Mouse (Mus musculus): Measurements from ENCODE around the gene Ndc1. TPM values are rescaled to one million over a fixed set of nuclear protein-coding genes. Genes with fewer than 3 reads are reported as not detected.
A peak's percentile ranks its signal among the peaks of the same experiment; 100 is the strongest.

The Ndc1 gene
- 17.6 and 19.9 TPM in 2 replicates for polyA plus RNA-seq (2015; fragmentation: Nextera tagmentation; extraction: Ambion mirVana)

DNA sequence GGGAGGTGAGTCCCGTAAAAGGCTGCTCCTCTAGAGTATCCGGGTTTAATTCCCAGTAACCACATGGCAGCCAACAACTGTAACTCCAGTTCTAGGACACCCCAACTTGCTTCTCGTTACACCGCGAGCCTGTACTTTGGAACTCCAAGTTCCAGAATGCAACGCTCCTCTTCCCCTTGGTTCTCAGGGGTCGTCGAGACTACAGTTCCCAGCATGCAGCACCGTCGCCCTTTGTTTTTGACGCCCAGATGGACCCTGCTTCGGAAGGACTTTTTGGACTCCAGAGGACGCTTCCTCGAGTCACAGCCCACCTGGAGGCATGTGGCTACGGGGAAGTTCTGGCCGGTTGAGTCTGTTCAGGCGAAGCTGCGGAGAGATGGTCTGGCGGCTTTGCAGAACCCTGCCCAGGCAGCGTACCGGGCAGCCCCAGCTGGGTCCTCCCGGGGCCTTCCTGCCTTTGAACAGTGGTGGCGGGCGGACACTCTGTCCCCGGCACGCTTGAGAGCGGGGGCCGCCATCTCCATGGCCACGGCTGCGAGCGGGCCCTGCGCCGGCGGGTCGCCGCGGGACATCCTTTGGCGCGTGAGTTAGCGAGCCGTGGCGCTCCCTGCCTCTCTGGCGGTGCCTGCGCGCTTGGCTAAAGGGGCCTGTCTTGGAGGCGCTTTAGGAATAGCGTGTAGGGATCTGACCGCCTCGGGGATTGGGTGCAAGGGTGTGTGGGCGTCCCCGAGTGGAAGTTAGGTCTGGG lies at the start of gene Ndc1:
Gene Ndc1 (plus strand): TSS at position 218 of the 748 bp plus-strand sequence.
- peak within 1 kb of the TSS; percentile 95 for H3K27ac ChIP-seq (replicated peaks)
- under 1% methylated on average over 48 of the region's 51 CpGs for WGBS
- H3K9me3 ChIP-seq = no peaks in the 10 kb centered on the region
- H3K4me1 ChIP-seq (replicated peaks) = peaks cover 13% of the 10 kb centered on the region
- peak within 1 kb of the TSS; percentile 87 for H3K9ac ChIP-seq
- H3K4me3 ChIP-seq = peak within 1 kb of the TSS; percentile 86
- peak; percentile 99 for ATAC-seq (ENCODE audit: low FRiP score, low read depth)
- H3K36me3 ChIP-seq = no peaks in the 10 kb centered on the region
- no peaks in the 10 kb centered on the region for H3K27me3 ChIP-seq
- peak within 1 kb of the TSS; percentile 73 for H3K4me2 ChIP-seq

DNA sequence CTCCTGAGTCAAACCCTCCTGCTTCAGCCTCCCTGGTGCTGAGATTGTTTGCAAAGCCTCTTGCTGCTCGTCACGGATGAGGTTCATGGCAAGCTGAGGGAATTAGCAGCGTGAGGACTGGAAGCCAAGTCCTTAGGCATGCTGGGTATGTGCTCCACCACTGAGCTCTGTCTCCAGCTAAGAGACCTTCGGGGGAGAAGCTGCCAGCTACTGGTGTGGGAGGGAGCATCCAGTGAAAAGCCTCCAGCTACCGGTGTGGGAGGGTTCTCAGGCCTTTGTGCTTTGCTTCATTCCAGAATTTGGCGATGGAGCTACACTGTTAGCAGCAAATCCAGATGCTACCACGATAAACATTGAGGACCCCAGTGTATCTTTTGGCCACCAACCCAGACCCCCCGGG lies 48.9 kb upstream of the Ndc1 start:
- Histone ChIP-seq H3K9me3 (no peaks in the 10 kb centered on the region), H3K36me3 (peaks cover 41% of the 10 kb centered on the region), H3K9ac (no peak overlapping the region), H3K27ac (replicated peaks) (no peak overlapping the region), H3K4me2 (no peak overlapping the region), H3K4me1 (replicated peaks) (peaks cover 10% of the 10 kb centered on the region), H3K27me3 (no peaks in the 10 kb centered on the region), H3K4me3 (no peak overlapping the region)
- 76% methylated on average over 8 of the region's 8 CpGs for WGBS
- ATAC-seq (ENCODE audit: low FRiP score, low read depth) = no peak

DNA sequence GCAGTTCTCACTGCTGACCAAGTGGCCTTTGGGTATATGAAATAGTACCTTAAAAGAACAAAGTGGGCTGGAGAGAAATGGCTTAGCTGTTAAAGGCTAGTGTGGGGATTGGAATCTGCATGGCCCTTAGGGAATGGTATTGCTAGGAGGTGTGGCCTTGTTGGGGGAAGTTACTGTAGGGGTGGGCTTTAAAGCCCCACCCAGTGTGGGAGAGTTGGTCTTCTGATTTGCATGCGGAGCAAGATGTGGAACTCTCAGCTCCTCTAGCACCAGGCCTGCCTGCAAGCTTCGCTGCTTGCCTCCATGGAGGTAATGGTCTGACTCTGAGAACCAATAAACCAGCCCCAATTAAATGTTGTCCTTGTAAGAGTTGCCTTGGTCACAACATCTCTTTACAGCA lies 46.5 kb upstream of the Ndc1 start:
- Histone ChIP-seq H3K9ac (no peak overlapping the region), H3K4me2 (no peak overlapping the region), H3K27ac (replicated peaks) (no peak overlapping the region), H3K4me1 (replicated peaks) (no peaks in the 10 kb centered on the region), H3K9me3 (no peaks in the 10 kb centered on the region), H3K27me3 (no peaks in the 10 kb centered on the region), H3K36me3 (peaks cover 48% of the 10 kb centered on the region), H3K4me3 (no peak overlapping the region)
- ATAC-seq (ENCODE audit: low FRiP score, low read depth) = no peak
- WGBS = 71% methylated on average over 2 of the region's 2 CpGs

DNA sequence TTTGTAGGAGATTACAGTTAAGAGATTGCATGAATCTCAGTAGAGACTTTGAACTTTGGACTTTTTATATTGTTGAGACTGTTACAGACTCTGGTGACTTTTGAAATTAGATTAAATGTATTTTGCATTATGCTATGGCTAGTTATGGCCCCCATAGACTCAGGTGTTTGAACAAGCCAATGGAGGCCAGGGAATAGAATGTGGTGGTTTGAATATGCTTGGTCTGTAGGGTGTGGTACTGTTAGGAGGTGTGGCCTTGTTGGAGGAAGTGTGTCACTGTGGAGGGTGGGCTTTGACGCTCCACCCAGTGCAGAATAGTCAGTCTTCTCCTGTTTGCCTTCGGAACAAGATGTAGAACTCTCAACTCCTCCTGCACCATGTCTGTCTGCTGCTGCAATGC lies 44.5 kb upstream of the Ndc1 start:
- ATAC-seq (ENCODE audit: low FRiP score, low read depth) = no peak
- no peaks in the 10 kb centered on the region for H3K9me3 ChIP-seq
- no peak overlapping the region for H3K4me2 ChIP-seq
- no peak overlapping the region for H3K9ac ChIP-seq
- H3K36me3 ChIP-seq = peaks cover 54% of the 10 kb centered on the region
- no peak overlapping the region for H3K4me3 ChIP-seq
- no peak overlapping the region for H3K27ac ChIP-seq (replicated peaks)
- 96% methylated on average over 2 of the region's 2 CpGs for WGBS
- H3K27me3 ChIP-seq = no peaks in the 10 kb centered on the region
- no peaks in the 10 kb centered on the region for H3K4me1 ChIP-seq (replicated peaks)

DNA sequence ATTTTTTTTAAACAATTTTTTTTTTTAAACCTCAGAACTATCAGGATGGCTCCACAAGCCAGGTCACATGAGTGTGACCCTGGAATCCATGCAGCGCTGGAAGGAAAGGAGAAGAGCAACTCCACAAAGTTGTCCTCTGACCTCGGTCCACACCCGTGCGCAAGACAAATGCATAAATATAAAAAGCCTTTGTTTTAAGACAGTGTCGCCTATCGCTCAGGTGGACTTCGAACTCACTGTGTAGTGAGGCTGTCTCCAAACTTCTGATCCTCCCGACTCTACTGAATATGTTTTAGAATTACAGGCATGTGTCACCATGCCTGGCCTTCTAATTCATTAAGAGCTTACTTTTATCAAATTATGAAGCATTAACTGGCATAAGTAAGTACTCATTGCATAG lies 39.1 kb upstream of the Ndc1 start:
- Histone ChIP-seq H3K4me2 (no peak overlapping the region), H3K4me1 (replicated peaks) (no peaks in the 10 kb centered on the region), H3K4me3 (no peak overlapping the region), H3K27me3 (no peaks in the 10 kb centered on the region), H3K36me3 (peaks cover 24% of the 10 kb centered on the region), H3K9ac (no peak overlapping the region), H3K9me3 (no peaks in the 10 kb centered on the region), H3K27ac (replicated peaks) (no peak overlapping the region)
- no peak for ATAC-seq (ENCODE audit: low FRiP score, low read depth)
- 95% methylated on average over 8 of the region's 8 CpGs for WGBS

DNA sequence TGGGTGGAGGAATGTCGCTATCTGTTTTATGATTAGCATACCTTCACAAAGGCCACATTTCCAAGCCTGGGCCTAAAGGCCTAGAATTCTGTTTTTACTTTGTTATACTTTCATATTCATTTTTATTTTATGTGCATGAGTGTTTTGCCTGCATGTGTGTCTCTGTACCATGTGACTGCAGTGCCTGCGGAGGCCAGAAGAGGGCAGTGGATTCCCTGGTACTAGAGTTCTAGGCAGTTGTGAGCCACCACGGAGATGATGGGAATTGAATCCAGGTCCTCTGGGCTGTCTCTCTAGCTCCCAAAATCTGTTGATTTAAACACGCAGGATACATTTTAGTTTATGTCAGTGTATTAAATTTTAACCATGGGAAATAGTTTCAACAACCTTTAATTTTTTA lies 34.1 kb upstream of the Ndc1 start:
- no peak overlapping the region for H3K4me2 ChIP-seq
- no peaks in the 10 kb centered on the region for H3K27me3 ChIP-seq
- WGBS = 91% methylated on average over 4 of the region's 4 CpGs
- H3K9ac ChIP-seq = no peak overlapping the region
- no peak overlapping the region for H3K27ac ChIP-seq (replicated peaks)
- no peaks in the 10 kb centered on the region for H3K4me1 ChIP-seq (replicated peaks)
- no peak for ATAC-seq (ENCODE audit: low FRiP score, low read depth)
- H3K9me3 ChIP-seq = no peaks in the 10 kb centered on the region
- H3K4me3 ChIP-seq = no peak overlapping the region
- H3K36me3 ChIP-seq = peaks cover 13% of the 10 kb centered on the region; the same call in 1 of the 2 replicates

DNA sequence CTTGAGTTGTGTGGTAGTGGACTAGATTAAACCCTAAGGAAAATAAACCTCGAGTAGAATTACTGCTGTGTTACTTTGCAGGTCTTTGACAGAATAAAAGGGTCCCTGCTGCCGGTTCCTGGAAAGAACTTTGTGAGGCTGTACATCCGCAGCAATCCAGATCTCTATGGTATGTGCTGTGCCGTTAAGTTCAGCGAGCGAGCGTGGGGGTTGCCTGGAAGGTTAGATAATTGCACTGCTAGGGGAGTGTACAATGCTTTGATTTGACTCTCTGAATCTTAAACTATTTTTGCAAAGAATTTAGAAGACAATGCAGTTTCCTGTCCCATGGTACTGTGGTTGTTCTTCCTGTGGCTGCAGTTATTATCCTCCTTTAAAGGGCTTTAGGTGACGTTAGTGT lies 31.2 kb upstream of the Ndc1 start:
- H3K27ac ChIP-seq (replicated peaks) = no peak overlapping the region
- no peaks in the 10 kb centered on the region for H3K4me1 ChIP-seq (replicated peaks)
- H3K9ac ChIP-seq = no peak overlapping the region
- H3K4me3 ChIP-seq = no peak overlapping the region
- H3K36me3 ChIP-seq = peaks cover 5% of the 10 kb centered on the region; the same call in 1 of the 2 replicates
- no peak for ATAC-seq (ENCODE audit: low FRiP score, low read depth)
- H3K27me3 ChIP-seq = no peaks in the 10 kb centered on the region
- WGBS = 88% methylated on average over 8 of the region's 8 CpGs
- no peak overlapping the region for H3K4me2 ChIP-seq
- H3K9me3 ChIP-seq = no peaks in the 10 kb centered on the region

DNA sequence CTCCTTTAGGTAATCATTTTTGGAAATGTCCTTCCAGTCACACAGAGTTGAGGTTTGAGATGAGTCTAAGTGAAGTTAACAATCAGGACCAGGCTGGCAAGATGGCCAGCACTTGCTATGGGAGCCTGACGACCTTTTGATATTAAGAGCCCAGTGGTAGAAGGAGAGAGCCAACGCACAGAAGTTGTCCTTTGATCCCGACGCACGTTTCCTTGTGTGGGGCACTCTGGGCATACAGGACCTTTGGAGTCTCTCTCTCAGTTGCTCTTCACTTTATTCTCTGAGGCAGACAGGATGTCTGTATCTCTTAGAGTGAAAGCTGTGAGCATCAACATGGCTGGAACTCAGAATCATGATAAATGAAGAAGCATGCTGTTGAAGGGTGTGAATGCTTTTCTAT lies 30.1 kb upstream of the Ndc1 start:
- no peak overlapping the region for H3K27ac ChIP-seq (replicated peaks)

DNA sequence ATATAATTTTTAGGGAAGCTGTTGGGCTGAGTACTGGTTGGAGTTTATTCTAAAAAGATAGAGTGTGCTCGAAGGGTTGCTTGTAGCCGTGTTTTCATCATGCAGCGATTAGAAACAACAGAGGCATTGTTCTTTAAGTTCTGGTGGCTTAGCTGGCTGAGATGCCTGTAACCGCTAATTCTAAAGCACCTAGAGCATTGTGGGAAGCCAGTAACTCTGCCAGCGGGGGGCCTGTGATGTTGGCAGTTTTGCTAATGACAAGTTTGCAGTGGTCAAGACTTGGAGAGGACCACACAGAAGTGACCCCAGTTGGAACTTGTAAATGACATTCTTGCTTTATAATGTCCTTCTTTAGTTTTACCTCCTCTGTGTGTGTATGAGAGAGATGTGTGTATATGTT lies 26.2 kb upstream of the Ndc1 start:
- Histone ChIP-seq H3K27ac (replicated peaks) (peak overlapping the region; percentile 42), H3K4me1 (replicated peaks) (no peaks in the 10 kb centered on the region), H3K9ac (no peak overlapping the region), H3K27me3 (no peaks in the 10 kb centered on the region), H3K36me3 (peaks cover 8% of the 10 kb centered on the region; the same call in 1 of the 2 replicates), H3K4me3 (no peak overlapping the region), H3K4me2 (no peak overlapping the region), H3K9me3 (no peaks in the 10 kb centered on the region)
- WGBS = 44% methylated on average over 5 of the region's 5 CpGs
- ATAC-seq (ENCODE audit: low FRiP score, low read depth) = no peak

More for the DNA sequence above, 30.1 kb upstream of the Ndc1 start:
- Histone ChIP-seq H3K4me1 (replicated peaks) (no peaks in the 10 kb centered on the region), H3K4me3 (no peak overlapping the region), H3K9ac (no peak overlapping the region), H3K27me3 (no peaks in the 10 kb centered on the region), H3K9me3 (no peaks in the 10 kb centered on the region), H3K4me2 (no peak overlapping the region), H3K36me3 (peaks cover 7% of the 10 kb centered on the region; the same call in 1 of the 2 replicates)
- WGBS = 93% methylated on average over 5 of the region's 5 CpGs
- ATAC-seq (ENCODE audit: low FRiP score, low read depth) = no peak

DNA sequence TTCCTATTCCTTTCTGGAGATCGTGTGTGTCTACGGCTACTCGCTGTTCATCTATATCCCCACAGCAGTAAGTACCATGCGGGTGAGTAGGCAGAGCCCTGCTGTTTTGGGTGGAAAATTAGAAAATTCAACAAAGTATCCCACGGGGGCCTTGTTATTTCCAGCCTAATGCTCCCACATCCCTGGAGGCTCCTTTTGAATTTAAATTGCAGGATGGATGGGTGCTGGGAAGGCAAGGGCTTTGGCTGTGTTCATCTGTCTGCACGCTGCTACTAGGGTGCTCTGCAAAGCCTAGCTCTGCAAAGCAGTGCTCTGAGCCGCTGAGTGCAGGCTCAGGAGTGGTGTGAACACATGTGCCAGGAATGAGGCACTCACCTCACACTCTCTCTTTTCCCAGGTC lies 23.0 kb upstream of the Ndc1 start:
- H3K9ac ChIP-seq = no peak overlapping the region

DNA sequence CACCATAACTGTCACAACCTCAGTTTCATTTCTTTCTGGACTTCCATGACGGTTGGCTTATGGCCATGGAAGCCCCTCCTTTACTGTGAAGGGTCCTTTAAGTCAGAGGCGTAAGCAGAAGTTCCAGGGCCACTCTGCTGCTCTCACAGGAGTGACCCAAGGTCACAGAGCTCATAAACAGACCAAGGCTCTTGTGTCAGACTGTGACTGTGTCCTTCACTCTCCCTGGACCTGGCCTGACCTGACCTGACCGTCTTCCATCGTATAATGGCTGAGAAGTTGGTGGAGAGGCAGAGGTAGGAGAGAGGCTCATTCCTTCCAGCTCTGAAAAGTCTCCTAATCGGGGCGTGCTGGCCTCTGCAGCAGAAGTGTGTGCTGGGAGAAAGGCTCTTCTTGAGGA lies 20.4 kb upstream of the Ndc1 start:
- no peak overlapping the region for H3K4me3 ChIP-seq
- 0 out of 2 replicates have a peak, but pooled peaks cover 14% of the 10 kb centered on the region for H3K36me3 ChIP-seq
- no peak overlapping the region for H3K4me2 ChIP-seq
- 88% methylated on average over 6 of the region's 6 CpGs for WGBS
- H3K27me3 ChIP-seq = no peaks in the 10 kb centered on the region
- no peak overlapping the region for H3K9ac ChIP-seq
- peaks cover 14% of the 10 kb centered on the region for H3K4me1 ChIP-seq (replicated peaks)
- H3K27ac ChIP-seq (replicated peaks) = no peak overlapping the region
- H3K9me3 ChIP-seq = no peaks in the 10 kb centered on the region
- ATAC-seq (ENCODE audit: low FRiP score, low read depth) = no peak

More for the DNA sequence above, 23.0 kb upstream of the Ndc1 start:
- Histone ChIP-seq H3K36me3 (0 out of 2 replicates have a peak, but pooled peaks cover 2% of the 10 kb centered on the region), H3K4me3 (no peak overlapping the region), H3K27ac (replicated peaks) (no peak overlapping the region), H3K27me3 (no peaks in the 10 kb centered on the region), H3K9me3 (no peaks in the 10 kb centered on the region), H3K4me1 (replicated peaks) (peaks cover 14% of the 10 kb centered on the region), H3K4me2 (no peak overlapping the region)
- no peak for ATAC-seq (ENCODE audit: low FRiP score, low read depth)
- 73% methylated on average over 7 of the region's 7 CpGs for WGBS

DNA sequence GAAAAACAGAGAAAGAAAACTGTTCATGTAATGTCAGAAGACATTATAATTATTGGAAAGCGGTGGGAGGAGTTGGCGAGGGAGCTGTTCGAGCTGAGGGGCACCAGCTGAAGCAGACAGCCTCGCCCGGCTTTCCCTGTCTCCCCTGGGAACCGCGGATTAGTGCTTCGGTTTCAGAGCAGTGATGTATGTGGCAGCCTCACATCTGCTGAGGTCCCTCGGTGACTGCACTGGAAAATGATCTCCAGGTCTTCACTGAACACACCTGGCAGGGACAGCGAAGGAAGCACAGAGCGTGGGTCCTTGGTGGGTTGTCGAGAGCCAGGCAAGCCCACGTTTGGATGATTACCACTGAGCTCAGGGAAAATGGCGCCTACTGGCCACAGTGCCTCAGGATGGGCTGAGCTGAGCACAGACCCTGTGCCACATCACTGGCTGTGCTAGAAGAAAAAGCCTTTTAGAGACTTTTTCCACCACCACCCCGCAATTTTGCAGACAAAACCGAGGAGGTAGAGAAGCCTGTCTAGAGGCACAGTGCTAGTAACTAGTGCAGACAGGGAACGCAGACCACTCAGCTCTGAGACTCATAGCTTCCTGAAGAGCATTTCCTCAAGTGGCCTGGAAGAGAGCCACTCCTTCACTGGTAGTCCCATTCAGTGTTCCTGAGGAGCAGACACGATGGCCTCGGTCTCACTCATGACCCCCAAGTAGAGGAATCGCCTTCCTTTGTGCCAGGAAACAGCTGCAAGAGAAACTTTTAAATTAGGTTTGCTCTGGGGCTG lies 18.9 kb upstream of the Ndc1 start:
- Histone ChIP-seq H3K27me3 (no peaks in the 10 kb centered on the region), H3K9ac (no peak overlapping the region), H3K9me3 (no peaks in the 10 kb centered on the region), H3K4me3 (no peak overlapping the region), H3K36me3 (0 out of 2 replicates have a peak, but pooled peaks cover 12% of the 10 kb centered on the region), H3K27ac (replicated peaks) (peak overlapping the region; percentile 45; the same call in 1 of the 2 replicates), H3K4me1 (replicated peaks) (peaks cover 14% of the 10 kb centered on the region), H3K4me2 (0 out of 2 replicates have a peak overlapping the region, but pooled peaks have one; percentile 5)
- ATAC-seq (ENCODE audit: low FRiP score, low read depth) = peak; percentile 63; the same call in 1 of the 2 replicates
- WGBS = 53% methylated on average over 20 of the region's 20 CpGs

Data from hindbrain, embryonic 15.5 days (tissue).